Mouse (Mus musculus) cerebellum, adult 9-10 months (tissue): ENCODE results near the gene Xntrpc.

Source experiments
- DNase-seq: peaks from one replicate; pipeline ENCODE4 v3.0.0; 2022

Xntrpc gene

DNA sequence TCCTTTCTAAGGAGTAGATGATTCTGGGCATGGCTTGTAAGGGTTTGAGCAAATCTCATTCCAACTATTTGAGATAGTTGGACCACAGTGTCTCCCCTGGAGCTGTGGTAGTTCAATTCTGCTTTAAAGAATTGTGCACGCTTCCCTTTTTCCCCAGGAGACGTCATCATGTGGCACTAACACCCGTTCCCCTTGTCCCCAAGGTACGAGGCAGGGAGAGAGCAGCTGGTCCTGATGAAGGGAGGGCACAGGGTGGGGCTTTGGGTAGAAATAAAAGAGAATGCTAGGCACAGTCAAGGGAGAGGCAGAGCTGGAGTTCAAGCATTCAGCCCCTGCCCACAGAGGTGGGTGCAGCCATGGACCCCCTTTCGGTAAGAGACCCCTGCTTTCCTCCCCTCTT is 17.3 kb downstream of the Xntrpc start, which contains the start of gene Trpc2:
Trpc2 (plus strand) TSS at position 301 of the 400 bp plus-strand sequence.
- DNase-seq, result no peak

DNA sequence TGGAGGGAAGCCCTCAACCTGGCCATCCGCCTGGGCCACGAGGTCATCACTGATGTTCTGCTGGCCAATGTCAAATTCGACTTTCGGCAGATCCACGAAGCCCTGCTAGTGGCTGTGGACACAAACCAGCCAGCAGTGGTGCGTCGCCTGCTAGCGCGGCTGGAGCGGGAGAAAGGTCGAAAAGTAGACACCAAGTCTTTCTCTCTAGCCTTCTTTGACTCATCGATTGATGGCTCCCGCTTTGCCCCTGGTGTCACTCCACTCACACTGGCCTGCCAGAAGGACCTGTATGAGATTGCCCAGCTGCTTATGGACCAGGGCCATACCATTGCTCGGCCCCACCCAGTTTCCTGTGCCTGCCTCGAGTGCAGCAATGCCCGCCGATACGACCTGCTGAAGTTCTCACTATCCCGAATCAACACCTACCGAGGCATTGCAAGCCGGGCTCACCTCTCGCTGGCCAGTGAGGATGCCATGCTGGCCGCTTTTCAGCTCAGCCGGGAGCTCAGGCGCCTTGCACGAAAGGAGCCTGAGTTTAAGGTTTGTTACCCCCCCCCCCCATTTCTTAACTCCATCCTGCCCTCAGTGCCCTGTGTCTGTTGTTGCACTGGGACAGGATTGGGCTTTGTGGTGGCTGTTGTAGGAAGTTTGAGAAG is 18.7 kb downstream of the Xntrpc start:
- DNase-seq, result no peak

DNA sequence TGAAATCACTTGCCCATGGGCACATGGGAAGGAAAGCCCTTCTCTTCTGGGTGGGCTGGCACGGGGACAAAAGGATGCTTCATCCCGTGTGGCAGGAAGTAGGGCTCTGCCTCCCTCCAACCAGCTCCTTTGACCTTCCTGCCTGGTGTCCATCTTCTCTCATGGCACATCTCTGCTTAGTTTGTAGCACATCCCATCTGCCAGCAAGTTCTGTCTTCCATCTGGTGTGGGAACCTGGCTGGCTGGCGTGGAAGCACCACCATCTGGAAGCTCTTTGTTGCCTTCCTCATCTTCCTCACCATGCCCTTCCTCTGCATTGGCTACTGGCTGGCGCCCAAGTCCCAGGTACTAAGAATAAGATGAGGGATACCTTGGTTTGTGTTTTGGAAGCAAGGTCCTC is 21.8 kb downstream of the Xntrpc start:
- peak; percentile 50 for DNase-seq

- DNase-seq, result no peak
These were observed 34.5 kb downstream of the Xntrpc start for GRCm38 (mm10) chr7:102099760-102100661.

GRCm38 (mm10) chr7:102100868-102101267 is 35.4 kb downstream of the Xntrpc start:
- DNase-seq, result no peak

DNA sequence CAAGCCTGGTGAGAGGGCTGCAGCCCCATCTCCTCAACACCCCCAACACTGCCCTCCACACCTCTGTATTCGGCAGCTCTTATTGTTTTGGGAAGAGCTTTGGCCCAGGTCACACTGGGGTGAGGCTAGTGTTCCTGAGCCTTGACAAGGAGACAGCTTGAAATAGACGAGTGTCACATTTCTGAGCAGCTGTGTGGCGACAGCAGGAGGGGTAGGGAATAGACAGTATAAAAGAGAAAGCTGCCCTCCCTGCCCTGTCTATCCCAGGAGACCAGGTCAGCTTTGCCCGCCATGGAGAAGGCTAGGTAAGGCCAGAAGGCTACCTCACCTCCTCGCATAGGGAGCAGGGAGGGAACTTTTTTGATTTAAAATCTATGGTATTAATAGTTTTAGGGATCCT is 36.0 kb downstream of the Xntrpc start, which contains the start of gene Art1:
Art1 (plus strand) TSS at position 257 of the 400 bp plus-strand sequence.
- no peak for DNase-seq

DNA sequence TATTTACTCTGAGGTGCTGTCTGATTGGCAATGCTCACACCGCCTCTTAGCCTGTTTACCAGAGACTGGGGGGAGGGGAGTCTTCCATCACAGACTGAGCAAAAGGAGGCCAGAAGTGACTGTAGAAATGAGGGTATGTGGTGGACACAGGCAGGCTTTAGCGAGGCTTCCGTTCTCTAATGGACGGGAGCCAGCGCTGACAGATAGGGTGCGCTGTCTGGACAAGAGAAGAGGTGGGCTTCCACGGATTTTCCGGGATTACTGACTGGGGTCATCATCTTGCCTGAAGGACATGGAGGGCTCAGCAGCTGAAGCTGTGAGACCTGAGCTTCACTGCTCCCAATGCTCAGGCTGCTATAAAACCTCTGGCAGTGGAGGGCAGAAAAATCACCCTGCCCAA is 36.7 kb downstream of the Xntrpc start:
- DNase-seq, result no peak

GRCm38 (mm10) chr7:102102696-102103095 is 37.2 kb downstream of the Xntrpc start:
- DNase-seq, result no peak

- DNase-seq, result no peak
These were observed 38.0 kb downstream of the Xntrpc start for GRCm38 (mm10) chr7:102103555-102103954.

DNA sequence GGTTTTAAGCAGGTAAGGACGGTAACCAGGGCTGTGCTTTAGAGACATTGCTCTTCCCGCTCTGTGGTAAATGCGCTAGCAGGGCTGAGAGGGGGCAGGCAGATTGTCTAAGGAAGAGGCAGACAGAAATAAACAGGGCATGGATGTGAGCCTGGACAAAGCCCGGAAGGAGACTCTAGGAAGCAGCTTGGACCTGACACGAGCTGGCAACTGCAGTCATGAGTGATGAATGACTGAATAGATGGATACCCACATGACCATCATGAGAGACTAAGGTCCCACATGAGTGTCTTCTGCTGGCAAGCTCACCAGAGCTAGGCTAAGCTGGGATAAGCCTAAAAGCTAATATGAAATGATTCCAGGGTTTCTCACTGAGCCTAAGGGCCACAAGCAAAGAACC is 38.6 kb downstream of the Xntrpc start:
- peak; percentile 60 for DNase-seq

- no peak for DNase-seq
These were observed 41.2 kb downstream of the Xntrpc start for GRCm38 (mm10) chr7:102106700-102107141.

DNA sequence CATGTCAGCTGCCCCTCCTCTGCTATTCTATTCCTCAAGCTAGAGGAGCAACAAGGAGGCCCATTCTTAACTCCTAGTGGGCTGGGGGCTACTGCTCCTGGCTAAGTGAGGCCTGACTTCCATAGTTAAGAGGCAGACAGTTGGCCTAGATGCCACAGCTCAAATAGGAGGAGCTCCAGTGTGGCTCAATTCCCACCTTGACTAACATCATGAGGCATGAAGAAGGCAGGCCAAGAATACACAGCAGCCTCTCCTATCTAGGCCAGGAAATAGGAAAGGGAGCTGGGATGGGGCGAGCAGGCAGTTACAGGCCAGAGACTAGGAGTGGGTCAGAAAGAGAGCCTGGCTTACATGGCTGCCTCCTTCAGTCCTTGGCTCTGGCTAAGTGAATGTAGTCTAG is 42.7 kb downstream of the Xntrpc start:
- DNase-seq, result no peak

- DNase-seq, result no peak
These were observed 43.7 kb downstream of the Xntrpc start, which contains the start of gene Art5 for GRCm38 (mm10) chr7:102109171-102109570. TSS of gene Art5 (minus strand) at chr7:102109489.

DNA sequence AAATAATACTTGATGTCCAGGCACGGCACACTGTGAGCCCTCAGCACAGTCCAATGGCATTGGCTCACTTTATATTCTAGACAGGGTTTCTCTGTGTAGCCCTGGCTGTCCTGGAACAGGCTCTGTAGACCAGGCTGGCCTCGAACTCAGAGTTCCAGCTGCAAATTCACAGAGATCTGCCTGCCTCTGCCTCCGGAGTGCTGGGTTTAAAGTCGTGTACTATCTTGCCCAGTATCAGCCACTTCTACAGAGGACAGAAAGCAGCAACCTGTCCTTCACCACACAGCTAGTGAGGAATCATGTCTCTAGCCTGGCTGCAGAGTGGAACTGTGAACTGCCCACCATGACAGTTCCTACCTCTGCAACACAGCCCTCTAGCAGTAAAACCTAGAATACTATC is 44.2 kb downstream of the Xntrpc start:
- no peak for DNase-seq

DNA sequence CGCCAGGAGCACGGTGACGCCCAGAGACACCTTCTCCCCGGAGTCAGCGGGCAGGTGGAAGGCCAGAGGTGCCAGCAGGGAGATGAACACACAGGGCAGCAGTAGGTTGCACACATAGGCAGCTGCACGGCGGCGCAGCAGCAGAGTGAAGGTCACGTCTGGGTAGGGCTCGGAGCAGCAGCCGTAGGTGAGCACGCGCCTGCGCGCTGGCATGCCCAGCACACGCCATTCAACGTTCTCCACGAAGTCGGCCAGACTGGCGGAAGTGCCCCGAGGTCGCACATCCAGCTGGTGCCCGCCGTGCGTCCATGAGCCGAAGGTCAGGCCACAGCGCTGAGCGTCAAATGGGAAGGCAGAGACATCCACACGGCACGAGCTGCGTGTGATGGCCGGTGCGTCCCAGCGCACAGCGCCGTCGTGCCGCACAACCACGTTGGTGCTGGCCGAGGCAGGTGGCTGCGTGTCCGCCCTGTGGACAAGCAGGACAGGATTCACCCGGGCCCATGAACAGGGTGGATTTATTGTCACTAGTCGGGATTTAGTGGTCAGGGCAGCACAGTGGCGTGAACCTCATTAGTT is 47.7 kb downstream of the Xntrpc start:
- DNase-seq, result no peak

DNA sequence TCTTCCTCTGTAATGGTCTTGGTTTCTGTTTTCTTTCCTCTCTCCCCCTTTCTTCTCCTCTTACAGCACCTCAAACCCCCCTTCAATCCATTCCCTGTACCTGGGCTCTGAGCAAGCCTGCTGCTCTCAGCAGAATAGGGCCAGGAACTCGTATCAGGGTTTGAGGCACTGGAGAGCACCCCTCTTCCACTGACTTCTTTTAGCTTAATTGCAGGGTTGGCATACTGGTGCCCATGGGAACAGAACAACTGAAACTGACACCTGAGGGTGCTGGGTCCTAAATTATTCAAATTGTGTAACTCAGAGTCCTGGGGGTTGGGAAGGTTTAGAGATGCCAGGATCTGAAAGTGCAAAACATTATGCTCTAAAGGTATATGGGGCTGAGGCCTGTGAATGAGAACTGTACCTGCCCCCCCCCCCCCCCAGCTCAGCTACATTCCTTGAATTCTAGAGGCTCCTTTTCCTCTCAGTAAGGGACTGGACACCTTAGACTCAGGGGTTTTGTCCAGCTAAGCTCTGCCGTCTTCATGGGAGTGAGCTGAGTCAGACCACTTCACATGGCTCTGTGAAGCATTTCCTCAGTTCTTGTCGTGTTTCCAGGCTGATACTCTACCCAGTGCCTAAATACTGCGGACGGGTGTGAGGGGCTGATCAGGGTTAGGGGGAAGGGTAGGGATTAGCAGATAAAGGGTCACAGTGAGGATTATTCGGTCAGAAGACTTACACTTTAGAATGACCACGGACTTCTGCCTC is 51.2 kb downstream of the Xntrpc start, which contains the start of gene Chrna10:
Chrna10 (minus strand) TSS at position 250 of the 753 bp plus-strand sequence.
- no peak for DNase-seq

DNA sequence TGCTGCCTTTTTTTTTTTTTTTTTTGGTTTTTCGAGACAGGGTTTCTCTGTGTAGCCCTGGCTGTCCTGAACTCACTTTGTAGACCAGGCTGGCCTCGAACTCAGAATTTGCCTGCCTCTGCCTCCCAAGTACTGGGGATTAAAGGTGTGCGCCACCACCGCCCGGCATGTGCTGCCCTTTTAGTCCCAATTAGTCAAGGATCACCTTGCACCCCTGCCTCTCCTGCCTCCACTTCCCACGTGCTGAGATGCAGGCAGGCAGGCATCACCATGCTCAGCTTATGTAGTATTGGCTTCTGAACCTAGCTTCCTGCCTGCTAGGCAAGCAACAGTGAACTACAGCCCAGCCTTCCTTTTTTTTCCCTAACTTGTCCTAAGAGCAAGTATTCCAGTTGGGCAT is 51.9 kb downstream of the Xntrpc start:
- no peak for DNase-seq

DNA sequence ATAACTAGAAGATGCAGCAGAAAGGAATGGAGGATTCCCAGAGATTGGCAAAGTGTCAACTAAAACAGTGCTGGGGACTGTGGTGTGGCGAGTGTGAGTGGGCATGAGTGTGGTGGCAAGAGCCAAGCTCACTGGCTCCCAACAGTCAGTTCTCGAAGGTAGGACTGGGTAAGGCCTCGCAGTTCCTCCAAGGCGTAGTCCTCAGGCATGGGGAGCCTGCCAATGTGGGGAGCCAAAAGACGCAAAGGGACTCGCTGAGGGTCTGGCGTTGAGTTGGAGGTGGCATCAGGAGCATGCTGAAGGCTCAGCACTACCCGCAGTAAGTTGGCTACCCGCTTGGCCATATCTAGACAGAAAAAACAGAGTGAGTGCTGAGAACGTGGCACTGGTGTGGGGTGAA is 54.8 kb downstream of the Xntrpc start:
- DNase-seq, result no peak

DNA sequence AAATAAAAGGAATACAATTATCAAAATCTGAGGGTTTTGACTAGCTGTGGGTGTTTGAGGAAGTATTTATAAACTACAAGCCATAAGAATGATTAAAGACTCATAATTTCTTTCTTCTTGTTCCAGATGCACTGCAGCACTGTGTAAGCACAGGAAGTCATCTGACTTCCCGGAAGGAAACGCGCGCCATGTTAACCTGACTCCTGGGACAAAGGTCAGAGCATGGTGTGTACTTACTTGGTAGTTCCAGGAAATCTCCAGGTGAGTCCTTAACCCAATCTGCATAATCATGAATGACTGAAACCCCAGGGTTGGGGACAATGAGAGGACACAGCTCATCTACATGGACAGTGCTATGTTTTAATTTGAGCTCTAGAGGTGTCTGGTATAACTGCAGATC is 66.9 kb downstream of the Xntrpc start:
- no peak for DNase-seq

GRCm38 (mm10) chr7:102137464-102137863 is 72.0 kb downstream of the Xntrpc start:
- peak; percentile 13 for DNase-seq

DNA sequence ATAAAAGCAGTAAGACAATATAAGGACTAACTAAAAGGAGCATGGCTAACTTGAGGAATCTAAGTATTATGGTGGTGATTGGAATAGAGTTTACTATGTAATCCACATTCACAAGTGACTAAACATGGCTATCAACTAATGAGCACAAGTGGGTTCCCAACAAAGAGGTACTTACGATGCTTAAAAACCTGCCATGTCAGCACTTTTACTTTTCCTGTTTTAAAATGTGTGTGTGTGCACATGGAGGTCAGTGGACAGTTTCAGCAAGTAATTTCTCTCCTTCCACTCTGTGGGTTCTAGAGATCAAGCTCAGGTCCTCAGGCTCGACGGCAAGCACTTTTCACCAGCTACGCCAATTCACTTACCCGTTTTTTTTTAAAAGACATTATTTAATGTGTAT is 72.4 kb downstream of the Xntrpc start:
- DNase-seq, result no peak
